Mouse (Mus musculus) spleen, adult 2 months (tissue): Measurements from ENCODE around the gene Bmpr1b. TPM values are rescaled to one million over a fixed set of nuclear protein-coding genes. Genes with fewer than 3 reads are reported as not detected.

Experiments
- DNase-seq, 2 experiments: peaks; one replicate each; pipeline versions ENCODE4 v3.0.0 to v3.0.0-alpha.2; 2012 to 2021; ENCODE audit warnings: low spot score in 2 of 2, low read depth in 1 of 2
- H3K27ac ChIP-seq: fragments of 200-500 bp; 2 replicates; pipeline ENCODE4 v1.5.1; 2012; ENCODE audit warnings: low read length, inconsistent platforms; ENCODE audit not compliant: insufficient read depth
- H3K27me3 ChIP-seq: fragments of 200-500 bp; 2 replicates; pipeline ENCODE4 v1.6.1; 2012; ENCODE audit warnings: mild to moderate bottlenecking, moderate library complexity, low read length, inconsistent platforms; ENCODE audit not compliant: control insufficient read depth, insufficient read depth
- H3K36me3 ChIP-seq: fragments of 200-500 bp; 2 replicates; pipeline ENCODE4 v1.6.1; 2012; ENCODE audit warnings: mild to moderate bottlenecking, low read length, inconsistent platforms; ENCODE audit not compliant: control insufficient read depth, insufficient read depth
- H3K4me1 ChIP-seq: fragments of 200-500 bp; 2 replicates; pipeline ENCODE4 v1.6.1; 2011; ENCODE audit warnings: inconsistent platforms; ENCODE audit not compliant: control insufficient read depth, insufficient read depth, insufficient read length
- H3K4me3 ChIP-seq: fragments of 200-500 bp; 2 replicates; pipeline ENCODE4 v1.5.1; 2011; ENCODE audit warnings: mild to moderate bottlenecking, inconsistent platforms; ENCODE audit not compliant: insufficient read depth, insufficient read length; ENCODE audit errors: extremely low read depth
- CTCF ChIP-seq: fragments of 200-500 bp; IDR thresholded peaks from 2 replicates; pipeline ENCODE4 v1.5.1; 2011; ENCODE audit warnings: mild to moderate bottlenecking, inconsistent platforms; ENCODE audit not compliant: insufficient read depth, insufficient read length, insufficient replicate concordance; ENCODE audit errors: extremely low read depth
- POLR2A ChIP-seq: fragments of 200-500 bp; IDR thresholded peaks from 2 replicates; pipeline ENCODE4 v1.6.1; 2011; ENCODE audit warnings: low read depth, low read length, inconsistent platforms
- WGBS: fragments of 180-500 bp; shearing (Covaris S2); methylation state at CpG from one replicate; pipeline ENCODE4 v1.1.7; 2018; 5-methylcytosine and 5-hydroxymethylcytosine counted together
- polyA plus RNA-seq: library from polyadenylated mRNA; depleted of rRNA; stranded (reverse); fragments of >200 nt; gene quantifications from 2 replicates; pipeline ENCODE4 v1.2.3, GENCODE M21; 2012; rRNA removed

The Bmpr1b gene
- polyA plus RNA-seq = 0.06 TPM in 1 of 2 replicates, not detected in the other

DNA sequence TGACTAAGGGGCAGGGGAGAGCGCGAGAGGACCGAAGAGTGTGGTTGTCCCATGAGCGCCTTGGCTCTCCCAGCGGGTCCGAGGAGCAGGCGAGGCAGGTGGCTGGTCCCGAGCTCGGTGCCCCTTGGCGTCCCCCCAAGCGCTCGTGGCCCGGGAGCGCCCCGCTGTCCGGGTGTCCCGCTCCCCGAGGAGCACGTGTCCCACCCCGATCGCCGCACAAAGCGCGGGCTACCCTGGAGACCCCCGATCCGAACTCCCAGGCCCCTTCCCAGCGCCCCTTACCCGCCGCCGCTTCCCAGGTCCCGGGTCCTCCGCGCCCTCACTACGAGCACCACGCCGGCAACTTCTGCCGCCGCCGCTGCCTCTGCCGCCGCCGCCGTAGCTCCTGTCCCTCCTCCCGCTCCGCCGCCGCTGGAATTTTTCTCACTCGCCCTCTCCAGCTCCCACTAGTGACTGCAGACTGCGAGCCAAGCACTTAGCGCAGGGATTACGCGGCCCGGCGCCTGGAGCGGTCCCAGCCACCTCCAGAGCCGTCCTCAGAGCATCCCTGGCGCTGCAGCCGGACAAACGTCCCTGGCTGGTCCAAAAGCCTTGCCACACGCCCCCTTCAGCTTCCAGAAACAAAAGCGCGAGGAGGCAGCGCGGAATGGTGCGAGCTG, at the start of gene Bmpr1b:
Gene Bmpr1b (minus strand): TSS at position 563 of the 659 bp plus-strand sequence.
- no peak for DNase-seq
- no peaks in the 10 kb centered on the region for H3K36me3 ChIP-seq
- 0 out of 2 replicates have a peak, but pooled peaks cover 3% of the 10 kb centered on the region for H3K27me3 ChIP-seq
- TF ChIP-seq CTCF (no peak), POLR2A (no peak)
- no peak within 1 kb of the TSS for H3K27ac ChIP-seq
- H3K4me1 ChIP-seq = no peaks in the 10 kb centered on the region
- 4% methylated on average over 61 of the region's 65 CpGs for WGBS
- H3K4me3 ChIP-seq = no peak within 1 kb of the TSS

DNA sequence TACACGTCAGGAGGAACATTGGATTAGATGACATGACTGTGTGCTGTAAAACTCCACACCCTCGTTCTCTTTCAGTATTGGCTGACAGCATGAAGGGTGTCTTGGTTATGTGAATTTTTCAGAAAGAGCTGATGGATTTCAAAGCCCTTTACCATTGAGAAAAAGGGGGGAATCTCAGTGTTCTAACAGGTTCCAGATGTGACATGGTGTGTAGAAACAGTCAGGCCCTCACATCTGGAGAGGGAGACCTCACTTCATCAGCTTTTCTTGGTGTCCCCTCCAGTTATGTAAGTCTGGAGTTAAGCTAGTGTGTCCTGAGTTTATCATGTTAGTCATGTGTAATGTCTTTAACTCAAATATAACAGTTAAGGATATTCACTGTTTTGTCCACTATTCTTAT, 43.6 kb upstream of the Bmpr1b start:
- DNase-seq = no peak
- H3K4me3 ChIP-seq = no peak overlapping the region
- WGBS = 77% methylated on average over 2 of the region's 2 CpGs
- no peaks in the 10 kb centered on the region for H3K27me3 ChIP-seq
- no peak for TF ChIP-seq POLR2A
- no peak for TF ChIP-seq CTCF
- H3K27ac ChIP-seq = no peak overlapping the region
- H3K4me1 ChIP-seq = no peaks in the 10 kb centered on the region
- H3K36me3 ChIP-seq = no peaks in the 10 kb centered on the region

GRCm38 (mm10) chr3:142212186-142212585, 43.0 kb upstream of the Bmpr1b start:
- no peak for DNase-seq
- TF ChIP-seq CTCF = no peak
- TF ChIP-seq POLR2A = no peak
- Histone ChIP-seq H3K4me1 (no peaks in the 10 kb centered on the region), H3K36me3 (no peaks in the 10 kb centered on the region), H3K27me3 (no peaks in the 10 kb centered on the region), H3K27ac (no peak overlapping the region), H3K4me3 (no peak overlapping the region)
- 86% methylated on average over 3 of the region's 3 CpGs for WGBS

GRCm38 (mm10) chr3:142209981-142210380, 40.8 kb upstream of the Bmpr1b start:
- H3K4me3 ChIP-seq = no peak overlapping the region
- H3K27ac ChIP-seq = no peak overlapping the region
- DNase-seq = no peak
- TF ChIP-seq CTCF = no peak
- no peak for TF ChIP-seq POLR2A
- H3K4me1 ChIP-seq = no peaks in the 10 kb centered on the region
- WGBS = 84% methylated on average over 6 of the region's 6 CpGs
- no peaks in the 10 kb centered on the region for H3K27me3 ChIP-seq
- H3K36me3 ChIP-seq = no peaks in the 10 kb centered on the region

GRCm38 (mm10) chr3:142209057-142209456, 39.8 kb upstream of the Bmpr1b start:
- H3K4me3 ChIP-seq = no peak overlapping the region
- no peaks in the 10 kb centered on the region for H3K27me3 ChIP-seq
- TF ChIP-seq CTCF = no peak
- no peak overlapping the region for H3K27ac ChIP-seq
- no peaks in the 10 kb centered on the region for H3K4me1 ChIP-seq
- WGBS = 92% methylated on average over 11 of the region's 11 CpGs
- no peaks in the 10 kb centered on the region for H3K36me3 ChIP-seq
- DNase-seq = no peak

DNA sequence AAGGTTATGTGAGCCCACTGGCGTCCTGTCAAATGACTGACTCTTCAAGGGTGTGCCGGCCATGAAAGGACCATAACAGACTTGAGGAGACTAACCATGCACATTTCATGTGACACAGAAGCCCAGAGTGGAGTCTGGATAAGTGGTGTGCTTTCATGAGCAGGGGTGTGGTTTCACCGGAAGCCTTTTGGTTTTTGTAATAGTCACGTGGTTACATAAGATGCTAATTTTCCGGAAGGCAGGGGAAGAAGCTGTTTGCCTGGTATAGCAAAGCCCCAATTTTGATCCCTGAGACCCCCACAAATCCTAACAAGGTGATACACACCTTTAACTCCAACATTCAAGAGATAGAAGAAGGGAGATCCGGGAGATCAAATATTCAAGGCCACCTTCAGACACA, 38.3 kb upstream of the Bmpr1b start:
- Histone ChIP-seq H3K27me3 (no peaks in the 10 kb centered on the region), H3K36me3 (no peaks in the 10 kb centered on the region), H3K4me1 (no peaks in the 10 kb centered on the region), H3K27ac (no peak overlapping the region), H3K4me3 (no peak overlapping the region)
- DNase-seq = no peak
- no peak for TF ChIP-seq CTCF
- no peak for TF ChIP-seq POLR2A
- 78% methylated on average over 6 of the region's 6 CpGs for WGBS

DNA sequence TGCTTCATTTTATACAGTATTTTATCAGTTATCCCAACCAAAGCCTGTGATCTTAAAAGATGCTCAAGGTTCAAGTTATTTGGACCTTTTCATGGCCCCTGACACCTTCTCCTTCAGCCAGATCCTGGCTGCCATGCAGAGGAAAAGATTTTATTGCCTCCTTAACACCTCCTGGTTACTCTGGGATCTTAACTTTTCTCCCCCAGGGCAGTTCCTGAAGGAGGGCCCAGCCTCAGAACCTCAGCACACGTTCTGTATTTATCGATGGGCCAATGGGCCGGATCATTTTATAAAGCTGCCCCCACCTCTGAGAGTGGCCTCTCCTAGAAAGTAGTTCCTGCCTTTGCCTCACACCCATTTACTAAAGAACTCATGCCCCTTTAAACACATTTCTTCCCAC, 37.1 kb upstream of the Bmpr1b start:
- H3K27me3 ChIP-seq = no peaks in the 10 kb centered on the region
- 76% methylated on average over 3 of the region's 3 CpGs for WGBS
- DNase-seq = no peak
- TF ChIP-seq POLR2A (no peak), CTCF (no peak)
- H3K4me3 ChIP-seq = no peak overlapping the region
- H3K27ac ChIP-seq = no peak overlapping the region
- no peaks in the 10 kb centered on the region for H3K36me3 ChIP-seq
- H3K4me1 ChIP-seq = no peaks in the 10 kb centered on the region
